Mouse (Mus musculus): Measurements from ENCODE around the gene Gm20388. TPM values are rescaled to one million over a fixed set of nuclear protein-coding genes. Genes with fewer than 3 reads are reported as not detected.

The Gm20388 gene
- total RNA-seq, 2 experiments from 2014 or later, result 2.2 to 7.6 TPM

DNA sequence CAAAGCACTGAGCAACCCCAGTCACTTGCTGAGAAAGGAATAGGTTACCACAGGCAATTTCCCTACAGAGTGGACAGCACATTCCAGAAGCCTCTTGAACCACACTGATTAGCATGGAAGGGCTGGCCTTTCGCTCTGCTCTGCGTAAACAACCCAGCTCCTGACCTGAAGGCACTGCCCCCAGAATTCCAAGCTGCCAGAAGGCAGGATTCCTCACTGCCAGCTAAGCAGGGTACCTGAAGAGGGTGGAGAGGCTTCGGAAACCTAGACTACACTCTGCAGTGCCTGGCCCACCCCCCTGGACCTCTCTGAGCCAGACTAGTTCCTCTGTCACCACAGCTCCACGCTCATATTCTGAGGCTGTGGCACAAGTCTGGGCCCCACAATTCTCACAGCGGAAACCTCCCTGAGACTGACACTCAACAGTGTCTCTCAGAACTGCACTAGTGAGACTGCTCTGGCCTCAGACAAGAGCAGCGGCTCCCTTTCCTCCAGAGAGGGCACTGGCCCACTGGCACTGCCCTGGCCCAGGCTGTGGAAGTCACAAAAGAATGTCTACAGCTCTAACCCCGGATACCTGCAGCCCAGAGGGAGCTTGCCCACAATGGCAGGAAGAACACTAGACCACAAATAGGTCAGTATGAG, 2616.0 kb downstream of the Gm20388 start:
- no peak overlapping the region for H3K4me3 ChIP-seq
- H3K27ac ChIP-seq, result peak overlapping the region; percentile 10; the same call in 1 of the 2 replicates
- TF ChIP-seq CTCF (conservative IDR thresholded peaks at IDR 0.05), result no peak
- DNase-seq (ENCODE audit: low spot score in 2 of 2), result no peak

DNA sequence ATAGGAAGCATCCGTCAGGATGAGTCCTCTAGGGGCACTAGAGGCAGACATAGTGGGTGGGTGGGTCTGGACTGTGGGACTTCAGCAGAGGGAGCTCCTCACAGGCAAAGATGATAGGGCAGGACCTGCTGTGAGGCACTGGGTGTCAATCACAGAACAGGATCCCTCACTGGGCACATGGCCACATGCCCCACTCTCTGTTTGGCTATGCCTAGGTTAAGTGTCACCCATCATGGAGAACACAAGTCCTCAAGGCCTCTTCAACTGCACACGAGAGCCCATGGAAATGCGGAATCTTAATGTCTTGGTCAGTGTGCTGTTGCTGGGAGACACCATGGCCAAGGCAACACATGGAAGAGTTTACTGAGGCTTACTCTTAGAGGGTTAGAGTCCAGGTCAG, 2617.3 kb downstream of the Gm20388 start:
- Histone ChIP-seq H3K27ac (no peak overlapping the region), H3K4me3 (no peak overlapping the region)
- no peak for DNase-seq (ENCODE audit: low spot score in 2 of 2)
- no peak for TF ChIP-seq CTCF (conservative IDR thresholded peaks at IDR 0.05)

DNA sequence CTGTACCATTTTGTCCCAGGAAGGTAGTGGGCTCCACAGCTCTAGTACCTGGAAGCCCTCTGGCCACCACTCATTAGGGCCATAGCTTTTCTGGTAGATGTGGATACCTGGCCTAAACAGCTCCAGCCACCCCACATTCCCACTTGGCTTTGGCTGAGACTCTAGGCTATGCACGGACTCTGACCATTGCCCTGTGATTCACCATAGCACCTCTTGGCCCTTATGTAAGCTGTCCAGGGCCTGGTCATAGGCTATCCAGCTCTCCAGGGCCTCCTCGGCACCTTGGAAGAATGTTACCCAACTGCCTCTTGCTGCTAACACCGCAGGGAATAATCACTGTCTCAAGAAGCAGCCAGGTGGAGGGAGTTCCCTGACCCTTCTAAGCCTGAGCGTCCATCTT, 2618.5 kb downstream of the Gm20388 start:
- Histone ChIP-seq H3K4me3 (no peak overlapping the region), H3K27ac (no peak overlapping the region)
- no peak for TF ChIP-seq CTCF (conservative IDR thresholded peaks at IDR 0.05)
- no peak for DNase-seq (ENCODE audit: low spot score in 2 of 2)

DNA sequence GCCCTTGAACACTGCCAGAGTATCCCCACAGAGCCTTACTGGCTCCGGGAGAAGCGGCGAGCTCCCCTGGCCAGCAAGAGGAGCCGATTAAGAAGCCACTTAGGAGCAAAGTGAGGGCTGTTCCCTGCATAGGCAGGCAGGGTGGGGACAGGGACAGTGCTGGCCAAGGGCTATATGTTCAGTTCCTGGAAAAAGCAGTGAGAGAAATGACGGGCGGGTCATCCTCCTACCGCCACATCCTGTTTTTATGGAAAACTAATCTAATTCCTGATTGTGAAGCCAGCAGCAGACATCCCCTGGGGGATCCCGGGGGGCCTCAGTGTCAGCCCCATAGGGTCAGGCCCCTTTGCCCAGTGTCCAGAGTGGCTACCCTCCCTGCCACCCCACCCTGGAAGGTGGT, 2620.7 kb downstream of the Gm20388 start:
- DNase-seq (ENCODE audit: low spot score in 2 of 2), result no peak
- H3K27ac ChIP-seq, result no peak overlapping the region
- no peak overlapping the region for H3K4me3 ChIP-seq
- TF ChIP-seq CTCF (conservative IDR thresholded peaks at IDR 0.05), result no peak

DNA sequence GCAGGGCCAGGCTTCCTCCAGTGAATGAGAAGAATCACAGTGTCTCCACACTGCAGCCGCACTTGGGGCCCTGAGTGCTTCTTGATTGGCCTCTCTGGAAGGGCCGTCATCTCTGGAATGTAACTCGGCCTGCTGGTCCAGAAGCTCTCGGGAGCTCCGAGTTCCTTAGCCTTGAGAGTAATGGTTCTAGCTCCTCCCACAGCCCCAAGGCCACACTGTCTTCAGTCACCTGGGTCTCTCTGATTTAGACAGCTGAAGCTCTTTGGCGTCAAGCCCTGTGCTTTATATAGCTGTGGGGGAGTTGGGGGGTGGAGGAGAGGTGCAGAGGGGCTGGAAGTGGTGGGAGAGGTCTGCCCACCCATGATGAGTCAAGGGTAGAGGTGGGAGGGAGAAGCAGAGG, 2626.4 kb downstream of the Gm20388 start:
- H3K27ac ChIP-seq, result no peak overlapping the region
- H3K4me3 ChIP-seq, result no peak overlapping the region
- DNase-seq (ENCODE audit: low spot score in 2 of 2), result no peak
- TF ChIP-seq CTCF (conservative IDR thresholded peaks at IDR 0.05), result no peak

DNA sequence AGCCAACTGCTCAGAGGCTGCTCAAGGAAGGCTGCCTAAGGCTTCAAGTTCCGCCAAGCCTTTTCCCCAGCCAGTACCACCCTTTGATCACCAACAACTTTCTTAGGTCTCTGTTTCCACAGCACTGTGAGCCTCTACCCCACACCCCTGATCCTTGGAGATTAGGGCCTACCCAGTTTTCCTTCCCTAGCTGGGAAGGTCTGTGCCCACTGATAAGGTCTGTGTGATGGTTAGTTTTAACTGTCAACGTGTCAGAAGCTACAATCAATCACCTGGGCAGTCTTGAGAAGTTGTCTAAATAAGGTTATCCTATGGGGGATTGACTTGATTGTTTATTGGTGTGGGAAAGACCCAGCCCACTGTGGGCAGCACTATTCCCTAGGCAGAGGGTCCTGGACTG, 2627.2 kb downstream of the Gm20388 start:
- DNase-seq (ENCODE audit: low spot score in 2 of 2), result no peak
- no peak overlapping the region for H3K27ac ChIP-seq
- TF ChIP-seq CTCF (conservative IDR thresholded peaks at IDR 0.05), result no peak
- no peak overlapping the region for H3K4me3 ChIP-seq

DNA sequence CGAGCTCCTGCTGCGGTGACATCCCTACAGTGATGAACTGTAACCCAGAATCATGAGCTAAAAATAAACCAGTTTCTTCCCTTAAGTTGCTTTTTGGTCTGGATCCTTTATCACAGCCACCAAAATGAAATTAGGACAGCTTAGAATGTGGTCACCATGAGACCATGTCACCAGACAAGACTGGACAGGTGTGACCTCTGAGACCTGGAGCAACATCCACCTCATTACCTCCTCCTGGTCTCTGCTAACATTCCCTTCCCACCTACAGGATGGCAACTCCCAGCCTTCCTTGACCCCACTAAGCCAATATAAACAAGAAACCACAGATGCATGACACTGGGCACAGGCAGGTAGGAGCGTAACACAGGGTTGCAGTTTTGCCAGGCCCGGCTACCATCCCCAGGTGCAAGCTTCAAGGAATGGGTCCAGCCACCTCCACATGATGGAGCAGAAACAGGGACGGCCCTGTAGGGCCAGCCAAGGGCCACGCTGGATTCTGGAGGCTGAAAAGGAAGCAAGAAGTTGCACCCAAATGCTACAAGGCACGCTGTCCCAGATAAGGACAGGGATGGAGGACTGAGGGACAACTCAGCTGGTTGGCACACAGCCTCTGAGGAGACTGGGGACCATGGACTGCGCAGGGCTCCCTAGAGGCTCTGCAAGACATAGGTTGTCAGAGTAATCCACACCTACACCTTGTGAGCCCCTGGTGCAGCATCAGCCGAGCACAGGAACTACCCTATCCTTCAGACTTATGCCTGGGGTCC, 2627.9 kb downstream of the Gm20388 start:
- H3K4me3 ChIP-seq, result no peak overlapping the region
- TF ChIP-seq CTCF (conservative IDR thresholded peaks at IDR 0.05), result no peak
- DNase-seq (ENCODE audit: low spot score in 2 of 2), result no peak
- H3K27ac ChIP-seq, result no peak overlapping the region

DNA sequence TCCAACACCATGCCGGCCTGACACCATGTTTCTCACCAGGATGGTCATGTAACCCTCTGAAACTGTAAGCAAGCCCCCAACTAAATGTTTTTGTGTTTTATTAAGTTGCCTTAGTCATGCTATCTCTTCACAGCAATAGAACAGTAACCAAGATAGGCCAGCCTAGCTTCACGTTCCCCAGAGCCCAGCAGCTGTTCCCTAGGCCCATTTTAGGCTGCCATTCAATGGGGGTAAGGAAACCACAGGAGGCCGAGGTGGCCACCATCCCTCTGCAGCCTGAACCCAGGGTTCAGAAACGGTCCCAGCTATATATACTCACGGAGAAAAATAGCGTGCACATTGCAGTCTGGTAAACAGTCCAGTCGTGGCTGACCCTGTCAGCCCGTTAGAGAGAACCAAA, 2633.5 kb downstream of the Gm20388 start:
- Histone ChIP-seq H3K4me3 (no peak overlapping the region), H3K27ac (no peak overlapping the region)
- no peak for TF ChIP-seq CTCF (conservative IDR thresholded peaks at IDR 0.05)
- no peak for DNase-seq (ENCODE audit: low spot score in 2 of 2)

DNA sequence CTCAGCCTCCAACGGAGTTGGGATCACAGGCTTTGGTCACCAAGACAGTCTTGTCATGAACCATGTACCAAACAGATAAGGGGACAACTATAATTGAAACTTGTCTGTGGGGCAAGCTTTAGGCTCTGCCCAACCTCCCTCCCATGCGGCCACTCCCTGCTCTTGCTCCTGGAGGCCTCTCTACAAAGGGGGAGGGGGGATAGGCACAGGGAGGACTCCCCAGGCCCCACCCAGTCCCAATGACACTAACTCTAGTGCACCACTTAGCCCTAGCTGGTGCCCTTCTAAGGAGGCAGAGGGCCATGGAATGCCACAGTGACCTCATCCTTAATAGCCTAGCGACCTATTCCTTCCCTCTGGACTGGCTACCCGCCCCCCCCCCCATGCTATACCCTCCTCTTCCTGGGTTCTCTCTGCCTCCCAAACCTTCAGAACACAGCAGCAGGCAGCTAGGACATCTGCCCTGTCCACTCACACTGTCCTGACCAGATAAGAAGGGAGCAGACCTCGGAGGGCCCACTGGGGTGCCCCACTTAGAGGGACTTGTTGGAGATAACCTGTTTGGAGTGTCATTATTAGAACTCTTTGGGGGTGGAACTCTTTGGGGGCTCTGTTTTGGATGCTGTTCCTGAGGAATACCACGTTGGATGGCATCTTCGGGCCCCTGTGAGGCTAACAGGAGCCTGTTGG, 2635.6 kb downstream of the Gm20388 start:
- Histone ChIP-seq H3K4me3 (no peak overlapping the region), H3K27ac (no peak overlapping the region)
- TF ChIP-seq CTCF (conservative IDR thresholded peaks at IDR 0.05), result no peak
- no peak for DNase-seq (ENCODE audit: low spot score in 2 of 2)

DNA sequence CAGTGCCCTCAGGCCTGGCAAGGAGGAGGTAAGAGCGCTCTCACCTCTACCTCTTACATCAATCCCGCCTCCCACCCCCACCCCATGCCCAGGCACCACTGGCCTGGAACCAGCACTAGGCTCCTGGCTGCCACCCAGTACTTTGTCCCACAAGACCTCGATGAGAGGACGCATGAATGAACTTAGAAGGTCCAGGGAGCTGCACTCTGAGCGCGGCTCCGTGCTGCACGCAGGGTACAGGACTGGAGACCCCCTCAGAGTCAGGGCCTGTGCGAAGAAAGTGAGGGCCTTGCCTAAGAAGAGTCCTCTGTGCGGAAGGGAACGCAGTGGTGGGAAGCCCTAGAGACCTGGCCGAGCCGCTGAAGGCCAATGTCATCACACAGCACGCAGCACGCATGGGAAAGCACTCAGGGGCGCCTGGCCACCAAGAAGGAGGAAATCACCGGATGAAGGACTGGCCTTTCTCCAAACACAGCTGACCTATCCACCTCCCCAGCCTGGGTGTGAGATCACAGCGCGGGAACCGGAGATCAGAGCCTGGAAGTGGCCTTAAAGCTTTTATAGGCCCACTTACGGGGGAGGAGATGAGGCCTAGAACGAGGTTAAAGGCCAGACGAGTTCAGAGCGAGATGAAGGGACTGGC, 2636.3 kb downstream of the Gm20388 start:
- no peak for DNase-seq (ENCODE audit: low spot score in 2 of 2)
- TF ChIP-seq CTCF (conservative IDR thresholded peaks at IDR 0.05), result no peak
- no peak overlapping the region for H3K27ac ChIP-seq
- H3K4me3 ChIP-seq, result no peak overlapping the region

DNA sequence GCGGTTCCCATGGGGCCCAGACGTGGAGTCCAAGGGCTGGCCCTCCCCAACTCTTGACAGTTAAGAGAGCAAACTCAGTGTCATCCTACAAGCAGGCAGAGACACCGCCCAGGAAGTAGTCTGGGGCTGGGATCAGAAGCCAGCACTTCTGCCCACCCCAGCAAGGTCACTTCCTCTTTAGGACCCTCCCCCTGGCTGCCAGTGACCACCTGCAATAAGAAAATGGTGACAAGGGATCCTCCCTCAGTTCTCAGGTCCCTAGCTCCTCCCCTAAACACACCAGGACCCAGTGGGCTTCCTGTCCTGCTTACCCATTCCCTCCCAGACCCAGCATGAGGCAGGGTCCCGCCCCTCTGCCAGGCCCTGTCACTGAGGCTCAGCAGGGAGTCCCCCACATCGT, 2637.2 kb downstream of the Gm20388 start:
- Histone ChIP-seq H3K4me3 (no peak overlapping the region), H3K27ac (no peak overlapping the region)
- TF ChIP-seq CTCF (conservative IDR thresholded peaks at IDR 0.05), result no peak
- no peak for DNase-seq (ENCODE audit: low spot score in 2 of 2)

DNA sequence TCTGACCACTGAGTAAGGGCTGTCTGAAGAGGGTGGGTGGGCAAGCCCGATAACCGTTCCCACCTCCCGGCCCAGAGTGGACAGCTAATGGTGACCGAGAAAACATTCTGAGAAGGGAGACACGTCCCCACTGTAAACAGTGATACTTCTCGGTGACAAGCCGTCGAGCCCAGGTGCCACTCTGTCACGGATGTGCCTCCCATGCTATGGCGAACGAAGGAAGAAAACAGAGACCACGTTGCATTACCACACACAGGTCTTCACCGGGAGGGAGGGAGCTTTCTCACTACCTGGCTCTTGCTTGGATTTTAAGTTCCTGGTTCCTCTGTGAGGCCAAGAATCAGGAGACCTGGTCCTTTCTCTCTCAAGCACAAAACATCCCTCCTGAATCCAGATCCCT, 2637.7 kb downstream of the Gm20388 start:
- no peak for DNase-seq (ENCODE audit: low spot score in 2 of 2)
- no peak overlapping the region for H3K27ac ChIP-seq
- no peak overlapping the region for H3K4me3 ChIP-seq
- no peak for TF ChIP-seq CTCF (conservative IDR thresholded peaks at IDR 0.05)

DNA sequence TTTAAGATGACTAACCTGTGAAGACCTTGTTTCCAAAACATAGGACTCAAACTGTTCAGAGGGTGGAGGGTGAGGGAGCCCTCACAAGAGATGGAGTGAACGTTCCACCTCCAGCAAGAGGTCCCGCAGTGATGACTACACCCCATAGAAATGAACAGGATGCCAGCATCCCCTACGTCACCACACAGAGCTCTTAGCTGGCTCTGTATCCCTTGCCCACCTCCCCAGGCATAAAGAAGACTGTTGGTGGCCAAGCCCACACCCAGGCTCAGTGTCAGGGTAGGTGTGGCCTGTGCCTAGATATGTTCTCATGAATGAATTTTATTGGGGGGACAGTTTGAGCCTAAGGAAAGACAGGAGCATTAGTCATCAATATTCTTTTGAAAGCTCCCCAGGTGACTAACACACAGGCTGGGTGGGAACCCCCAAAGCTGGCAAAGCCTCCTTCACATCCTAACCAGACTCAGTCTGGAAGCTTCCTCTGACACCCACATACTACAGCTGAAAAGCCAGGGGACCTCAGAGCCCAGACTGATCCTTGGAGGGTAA, 2638.3 kb downstream of the Gm20388 start:
- TF ChIP-seq CTCF (conservative IDR thresholded peaks at IDR 0.05), result no peak
- no peak overlapping the region for H3K4me3 ChIP-seq
- no peak overlapping the region for H3K27ac ChIP-seq
- DNase-seq (ENCODE audit: low spot score in 2 of 2), result no peak
